Mouse (Mus musculus) kidney, adult 8-10 months (tissue): Measurements from ENCODE around the gene Ubox5.
A peak's percentile ranks its signal among the peaks of the same experiment; 100 is the strongest.
"Not testable (repeated sequence)": the region's sequence is repeated elsewhere in the genome, so short reads cannot be mapped to it uniquely, and the experiment has no call there.

Experiments used
- DNase-seq, 2 experiments: peaks; one replicate each; pipeline ENCODE4 v3.0.0; 2022

Gene Ubox5

DNA sequence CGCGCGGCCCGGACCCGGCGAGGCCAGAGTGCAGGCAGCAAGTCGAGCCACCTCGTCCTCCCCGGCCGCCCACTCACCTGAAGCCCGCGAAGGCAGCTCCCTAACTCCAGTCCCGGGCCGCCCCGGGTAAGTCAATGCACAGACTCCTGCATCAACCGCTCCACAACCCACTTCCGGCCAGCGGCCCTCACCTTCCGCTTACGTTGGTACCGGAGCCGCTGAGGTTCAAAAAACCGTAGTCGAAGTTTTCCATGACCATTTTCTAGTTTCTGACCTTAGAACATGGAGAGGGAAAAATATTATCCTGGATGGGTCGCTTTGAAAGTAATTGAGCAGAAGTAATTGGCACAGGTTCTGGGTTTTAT, at the start of gene Ubox5, which contains the start of gene Fastkd5:
Ubox5 (minus strand) TSS at position 200 of the 365 bp plus-strand sequence.
Fastkd5 (minus strand) TSS at position 189 of the 365 bp plus-strand sequence.
- DNase-seq: peak; percentile 85 to 94

DNA sequence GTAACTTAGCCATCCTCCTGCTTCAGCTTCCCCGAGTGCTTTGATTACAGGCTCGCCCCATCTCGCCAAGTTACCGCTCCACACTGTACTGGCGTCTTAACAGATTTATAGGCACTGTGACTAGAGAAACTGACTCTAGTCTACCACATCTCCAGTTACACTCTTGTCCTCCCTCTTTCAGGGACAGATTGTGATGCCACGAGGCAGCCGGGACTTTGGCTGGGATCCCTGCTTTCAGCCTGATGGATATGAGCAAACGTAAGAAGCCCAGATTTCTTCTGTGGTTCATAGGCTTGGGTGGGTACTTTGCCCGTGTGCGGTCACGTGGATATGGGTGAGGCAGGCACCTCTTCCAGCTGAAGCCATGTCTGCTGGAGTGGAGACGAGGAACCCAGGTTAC, 49.3 kb upstream of the Ubox5 start:
- DNase-seq: no peak

DNA sequence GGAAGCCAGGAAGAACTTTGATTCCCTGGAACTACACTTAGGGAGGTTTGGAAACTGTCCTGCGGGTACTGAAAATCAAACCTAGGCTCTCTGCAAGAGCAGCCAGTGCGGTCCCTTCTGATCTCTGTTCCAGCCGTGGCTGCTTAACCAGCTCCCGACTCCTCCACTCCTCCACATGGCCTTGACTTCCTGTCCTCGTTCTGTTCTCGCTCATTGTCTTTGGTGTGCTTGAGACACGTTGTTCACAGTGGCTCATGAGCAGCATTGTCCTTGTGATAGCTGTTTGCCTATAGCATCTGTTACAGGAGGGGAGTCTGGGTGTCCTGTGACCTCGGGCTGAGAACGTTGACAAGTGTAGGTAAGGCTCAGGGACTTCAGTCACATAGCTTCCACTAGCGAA, 47.4 kb upstream of the Ubox5 start:
- no peak for DNase-seq

DNA sequence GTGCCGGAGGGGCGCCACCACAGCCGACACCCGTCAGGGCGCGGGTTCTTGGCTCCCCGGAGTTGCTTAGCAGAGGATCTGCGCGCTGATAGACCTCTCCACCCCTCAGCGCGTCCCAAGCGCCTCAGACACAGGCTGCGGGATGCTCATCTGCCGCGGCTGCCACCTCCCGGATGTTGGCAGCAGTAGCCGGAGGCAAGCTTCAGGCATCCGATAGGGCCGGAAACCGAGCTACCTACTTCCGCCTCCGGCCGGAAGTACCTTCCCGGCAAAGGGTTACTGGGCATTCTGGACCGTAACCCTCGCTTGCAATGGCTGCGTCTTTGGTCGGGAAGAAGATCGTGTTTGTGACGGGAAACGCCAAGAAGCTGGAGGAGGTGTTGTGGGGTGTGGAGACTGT, 37.7 kb upstream of the Ubox5 start, which contains the start of gene Itpa:
Itpa (plus strand) TSS at position 52 of the 400 bp plus-strand sequence.
- DNase-seq: peak; percentile 85 to 87

DNA sequence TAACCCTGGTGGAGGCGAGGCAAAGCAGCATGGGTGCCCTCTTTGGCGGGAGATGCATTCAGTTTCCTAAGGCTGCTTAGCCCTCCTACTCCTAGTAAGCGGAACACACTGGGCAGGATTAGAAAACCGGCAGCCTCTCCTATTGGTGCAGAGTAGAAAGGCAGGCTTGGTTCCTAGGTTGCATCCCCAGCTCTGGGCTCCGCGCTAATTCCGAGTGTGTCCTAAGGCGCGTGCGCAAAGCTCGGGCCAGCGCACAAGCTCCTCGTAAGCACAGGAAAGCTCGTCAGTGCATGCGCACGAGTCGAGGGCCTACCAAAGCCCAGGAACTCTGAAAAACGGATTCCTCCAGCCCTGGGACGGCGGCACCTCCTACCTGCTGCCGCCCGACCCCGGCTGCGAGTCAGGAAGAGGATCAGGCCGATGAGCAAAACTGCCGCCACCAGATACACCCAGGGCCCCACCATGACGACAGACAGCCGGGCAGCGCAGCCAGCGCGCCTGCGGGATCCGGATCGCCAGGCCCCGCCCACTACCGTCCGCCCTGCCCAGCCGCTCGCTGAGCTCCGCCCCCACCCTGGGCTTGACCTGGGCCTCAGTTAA, 34.4 kb upstream of the Ubox5 start, which contains the start of gene Ddrgk1:
Ddrgk1 (minus strand) TSS at position 558 of the 600 bp plus-strand sequence.
- DNase-seq: peak; percentile 92

DNA sequence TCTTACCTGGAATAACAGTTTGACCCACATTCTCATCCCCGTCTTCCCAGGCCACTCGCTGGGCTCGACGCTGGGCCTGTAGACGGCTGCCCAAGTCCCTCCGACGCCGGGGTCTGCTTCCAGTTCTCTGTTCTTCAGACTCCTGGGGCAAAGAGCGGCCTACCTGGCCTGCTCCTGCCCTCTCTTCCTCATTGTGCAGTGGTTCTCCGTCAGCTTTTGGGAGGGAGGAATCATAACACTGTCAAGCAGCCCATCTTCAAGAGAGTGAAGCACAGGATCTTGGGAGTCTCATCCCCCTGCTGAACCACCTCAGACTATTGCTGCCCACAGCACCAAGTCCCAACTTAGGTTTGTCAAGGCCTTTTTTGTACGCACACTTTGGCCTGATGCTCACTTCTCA, 33.5 kb upstream of the Ubox5 start:
- DNase-seq: no peak

DNA sequence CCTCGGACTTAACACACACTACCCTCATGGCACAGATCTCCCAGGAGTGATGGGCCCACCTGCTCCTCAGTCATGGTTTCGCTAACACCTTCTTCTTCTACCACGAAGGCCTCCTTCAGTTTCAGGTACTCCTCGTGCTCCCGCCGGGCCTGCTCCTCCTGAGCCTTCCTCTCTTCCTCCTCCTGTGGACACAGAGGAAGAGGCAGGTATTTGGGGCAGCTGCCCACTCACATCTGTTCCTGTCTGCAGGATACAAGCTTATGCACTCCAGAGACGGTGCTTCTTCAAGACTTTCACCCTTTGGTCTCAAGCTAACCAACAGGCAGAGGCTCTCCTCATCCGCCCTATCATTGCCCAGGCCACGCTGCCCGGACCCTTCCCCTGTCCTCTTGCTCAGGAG, 28.7 kb upstream of the Ubox5 start:
- DNase-seq: no peak

DNA sequence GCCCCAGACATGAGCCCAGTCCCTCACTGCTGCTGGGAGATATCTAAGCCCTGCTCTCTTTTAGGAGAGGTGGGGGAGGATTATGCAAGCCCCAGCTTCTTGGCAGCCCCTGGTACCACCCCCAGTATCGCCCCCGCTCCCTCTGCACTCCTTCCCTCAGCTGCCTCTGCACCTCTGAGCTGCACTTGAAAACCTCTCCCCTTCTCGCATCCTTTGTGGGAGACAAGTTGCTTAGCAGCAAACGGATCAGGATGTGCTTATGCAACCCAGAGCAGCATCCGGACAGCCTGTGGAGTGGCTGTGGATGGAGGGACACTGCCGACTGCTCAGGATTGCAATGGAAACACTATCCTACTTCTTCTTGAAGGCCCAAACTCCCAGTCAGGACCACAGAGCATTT, 27.7 kb upstream of the Ubox5 start:
- DNase-seq: no peak

DNA sequence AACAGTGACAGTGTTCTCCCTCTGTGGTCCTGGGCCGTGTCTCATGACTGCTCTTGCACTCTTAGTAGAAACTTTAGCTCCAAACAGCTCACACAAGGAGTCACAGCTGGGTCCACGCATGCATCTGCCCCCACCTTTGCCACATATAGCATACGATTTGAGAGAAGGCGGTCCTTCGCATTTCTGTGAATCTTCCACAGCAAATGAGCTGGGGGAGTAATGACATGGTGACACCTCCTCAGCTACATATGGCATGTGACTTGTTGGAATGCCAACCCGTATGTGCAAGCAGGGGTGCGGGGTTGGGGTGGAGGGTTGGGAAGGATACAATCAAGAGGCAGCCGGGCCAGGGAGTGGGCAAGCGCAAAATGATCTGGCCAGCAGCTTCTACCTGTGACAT, 26.7 kb upstream of the Ubox5 start:
- DNase-seq: no peak

DNA sequence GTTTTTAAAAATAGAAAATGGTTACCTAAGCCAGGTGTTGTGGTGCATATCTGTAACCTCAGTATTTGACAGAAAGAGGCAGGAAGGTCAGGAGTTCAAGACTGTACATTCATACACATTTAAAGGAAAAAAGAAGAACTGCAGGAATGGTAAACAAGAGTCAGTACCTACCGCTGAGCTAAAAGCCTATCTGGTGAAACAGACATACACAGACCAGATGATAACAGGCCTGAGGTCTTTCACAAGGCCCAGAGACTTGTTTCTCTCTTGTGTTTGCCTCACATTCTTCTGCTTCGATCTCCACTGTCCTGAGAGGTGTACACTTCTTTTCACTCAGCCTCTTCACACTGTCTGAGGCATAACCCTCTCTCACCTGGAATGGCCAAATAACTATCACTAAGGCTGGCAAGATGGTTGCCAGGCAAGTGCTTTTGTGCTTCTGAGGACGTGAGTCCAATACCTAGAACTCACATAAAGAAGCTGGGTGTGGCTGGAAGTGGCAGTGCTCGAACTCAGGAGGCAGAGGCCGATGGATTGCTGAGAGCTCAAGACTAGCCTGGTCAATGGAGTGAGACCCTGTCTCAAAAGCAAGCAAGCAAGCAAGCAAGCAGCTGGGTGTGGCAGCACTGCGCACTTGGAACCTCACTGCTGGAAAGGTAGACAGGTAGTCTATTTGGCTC, 26.0 kb upstream of the Ubox5 start:
- no peak for DNase-seq

DNA sequence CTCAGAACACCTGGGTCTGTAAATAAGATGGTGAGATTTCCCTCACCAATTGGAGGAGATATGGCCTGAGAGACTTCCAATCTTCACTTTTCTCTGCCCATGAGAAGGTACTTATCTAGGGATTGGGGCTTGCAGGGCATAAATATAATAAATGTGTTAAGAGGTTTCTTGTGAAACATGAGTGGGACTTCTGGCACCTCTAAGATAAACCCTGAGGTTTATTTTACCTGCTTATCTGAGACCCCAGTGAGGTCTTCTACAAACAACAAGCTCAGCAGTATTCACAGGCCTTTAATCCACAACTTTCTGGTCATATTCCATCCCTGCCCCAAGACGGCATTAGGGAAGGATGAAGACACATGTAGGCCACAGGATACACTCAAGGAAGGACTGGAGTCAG, 23.9 kb upstream of the Ubox5 start:
- no peak for DNase-seq

DNA sequence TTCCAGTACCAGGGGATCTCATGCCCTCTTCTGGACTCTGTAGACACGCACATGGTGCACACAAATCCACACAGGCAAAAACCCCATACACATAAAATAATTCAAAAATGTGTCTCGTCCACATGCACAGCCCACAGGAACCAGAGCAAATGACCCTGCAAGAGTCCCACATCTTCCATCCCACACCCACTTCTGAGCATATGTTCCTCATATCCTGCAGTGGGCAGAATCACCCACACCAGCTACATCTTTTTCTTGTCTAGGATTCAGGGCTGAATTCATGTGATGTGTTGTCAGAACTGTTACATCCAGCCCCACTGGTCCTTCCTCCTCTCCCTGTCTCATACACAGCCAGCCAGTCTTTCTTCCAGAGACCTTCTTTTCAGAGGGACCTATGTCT, 23.5 kb upstream of the Ubox5 start:
- no peak for DNase-seq

DNA sequence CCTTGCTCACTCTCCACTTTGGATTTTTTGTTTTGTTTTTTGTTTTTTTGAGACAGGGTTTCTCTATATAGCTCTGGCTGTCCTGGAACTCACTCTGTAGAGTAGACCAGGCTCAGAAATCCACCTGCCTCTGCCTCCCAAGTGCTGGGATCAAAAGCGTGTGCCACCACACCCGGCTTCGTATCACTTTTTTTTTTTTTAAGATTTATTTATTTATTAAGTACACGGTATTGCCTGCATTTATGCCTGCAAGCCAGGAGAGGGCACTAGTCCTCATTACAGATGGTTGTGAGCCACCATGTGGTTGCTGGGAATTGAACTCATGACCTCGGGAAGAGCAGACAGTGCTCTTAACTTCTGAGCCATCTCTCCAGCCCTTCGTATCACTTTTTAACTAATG, 19.2 kb upstream of the Ubox5 start:
- DNase-seq: not testable (repeated sequence)

DNA sequence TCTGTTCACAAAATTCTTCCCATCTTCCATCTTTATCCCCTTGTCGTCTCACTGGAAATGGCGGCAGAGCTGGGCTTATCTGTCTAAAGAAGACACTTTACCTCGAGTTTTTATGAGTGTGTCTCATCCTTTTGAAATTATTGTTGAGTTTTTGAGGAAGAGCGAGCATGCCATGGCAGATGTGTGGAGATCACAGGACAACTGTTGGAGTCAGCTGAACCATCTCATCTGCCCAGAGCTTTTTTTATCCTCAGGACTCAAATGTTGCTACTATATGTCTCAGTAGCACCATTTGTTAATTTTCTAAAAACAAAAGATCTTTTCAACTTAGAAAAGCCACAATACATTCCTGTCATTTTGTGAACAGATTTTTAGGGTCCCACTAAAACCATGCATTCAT, 15.4 kb upstream of the Ubox5 start:
- no peak for DNase-seq

DNA sequence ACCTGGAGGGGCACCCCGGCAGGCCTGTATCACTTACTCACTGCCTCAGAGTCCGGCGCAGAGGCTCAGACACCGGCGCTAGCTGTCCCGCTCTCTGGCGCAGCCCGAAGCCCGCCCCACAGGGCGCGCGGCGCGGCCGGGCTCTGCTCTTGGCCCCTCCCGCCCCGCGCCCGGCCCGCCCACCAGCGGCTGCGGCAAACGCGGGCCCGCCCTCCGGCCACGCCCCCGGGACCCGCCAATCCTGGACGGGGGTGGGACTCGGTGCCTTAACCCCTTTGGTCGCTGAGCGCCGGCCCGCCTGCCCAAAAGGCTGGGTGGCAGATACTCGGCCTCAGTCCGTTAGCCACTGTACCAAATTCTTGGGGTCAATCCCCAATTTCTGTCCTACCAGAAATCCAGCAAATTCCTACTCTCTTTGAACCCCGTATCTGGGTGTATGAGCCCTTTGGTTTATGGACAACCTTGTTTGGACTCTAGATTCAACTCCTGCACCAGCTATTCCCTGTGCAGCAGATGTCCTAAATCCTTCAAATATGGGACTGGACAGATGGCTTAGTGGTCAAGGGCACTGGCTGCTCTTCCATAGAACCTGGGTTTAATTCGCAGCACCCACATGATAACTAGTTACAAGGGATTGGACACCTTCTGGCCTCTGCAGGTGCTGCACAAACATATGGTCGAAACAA, 13.0 kb upstream of the Ubox5 start, which contains the start of gene Lzts3:
Lzts3 (minus strand) TSS at position 120 of the 686 bp plus-strand sequence.
- peak; percentile 91 to 93 for DNase-seq

DNA sequence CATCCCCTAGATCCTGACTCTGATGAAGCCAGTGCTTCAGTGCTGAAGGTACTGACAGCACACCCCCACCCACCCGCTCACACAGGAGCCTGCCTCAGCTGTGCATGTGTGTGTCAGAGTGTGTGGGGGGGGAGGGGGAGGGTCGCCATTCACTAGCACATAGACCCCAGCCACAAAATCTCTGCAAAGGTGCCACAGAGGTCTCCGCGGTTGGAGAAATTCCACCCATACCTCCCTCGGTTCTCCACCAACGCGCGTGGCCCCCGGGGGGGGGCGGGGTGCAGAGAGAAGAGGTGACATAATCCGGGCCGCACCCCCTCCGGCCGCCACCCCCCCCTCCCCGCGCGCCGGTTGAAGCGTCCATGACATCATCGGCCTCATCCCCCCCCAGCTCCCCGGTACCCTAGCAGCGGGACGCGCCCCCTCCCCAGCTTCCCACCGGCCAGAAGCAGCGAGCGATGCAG, 12.4 kb upstream of the Ubox5 start:
- no peak for DNase-seq

DNA sequence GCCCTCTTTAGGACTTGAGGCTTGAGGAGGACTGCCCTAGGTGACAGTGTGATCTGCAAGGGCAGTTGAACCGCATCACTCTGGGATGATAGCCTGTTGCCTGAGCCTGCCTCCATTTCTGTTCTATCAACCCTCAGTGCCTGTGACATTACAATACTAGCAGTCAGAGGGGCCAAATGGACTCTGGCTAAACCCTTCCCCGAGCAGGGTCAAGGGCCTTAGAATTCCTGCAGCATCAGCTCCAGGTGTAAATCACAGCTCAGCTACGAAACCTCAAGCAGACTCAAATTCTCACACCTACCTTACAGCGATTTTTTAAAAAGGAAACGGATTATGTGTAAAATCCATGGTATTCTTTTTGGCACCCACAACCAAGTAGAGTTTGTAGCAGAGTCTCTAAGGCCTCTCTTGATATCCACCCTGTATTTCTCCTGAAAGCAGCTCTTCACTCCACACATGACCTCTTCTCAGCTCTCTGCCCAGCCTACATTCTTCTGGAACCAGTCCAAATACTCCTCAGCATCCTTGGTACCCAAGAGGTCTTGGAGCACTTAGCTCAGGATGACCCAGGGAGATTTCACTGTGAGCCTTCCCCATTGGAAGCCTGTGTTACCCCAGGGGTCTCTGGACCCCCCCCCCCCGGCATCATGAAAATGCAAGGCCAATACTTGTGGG, 11.7 kb upstream of the Ubox5 start:
- DNase-seq: peak in 1 of 2 experiments; percentile 41

DNA sequence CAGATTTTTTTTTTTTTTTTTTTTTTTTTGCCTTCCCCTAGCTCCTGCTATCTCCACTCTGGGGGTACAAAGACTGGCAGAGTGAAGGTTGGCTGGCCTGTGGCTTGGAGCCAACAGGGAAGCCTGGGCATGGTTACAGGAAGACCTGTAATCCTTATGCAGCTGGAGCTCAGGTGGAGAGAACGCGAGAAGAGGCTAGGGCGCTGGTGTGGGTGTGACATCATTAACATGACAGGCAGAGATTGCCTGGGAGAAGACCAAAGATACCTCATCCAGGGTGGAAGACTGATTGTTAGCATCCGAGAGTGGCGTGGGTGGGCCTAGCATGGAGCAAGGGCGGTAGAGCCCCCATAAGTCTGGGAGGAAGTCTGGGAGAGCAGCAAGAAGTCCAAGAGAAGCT, 9.4 kb upstream of the Ubox5 start:
- peak in 1 of 2 experiments; percentile 51 for DNase-seq

DNA sequence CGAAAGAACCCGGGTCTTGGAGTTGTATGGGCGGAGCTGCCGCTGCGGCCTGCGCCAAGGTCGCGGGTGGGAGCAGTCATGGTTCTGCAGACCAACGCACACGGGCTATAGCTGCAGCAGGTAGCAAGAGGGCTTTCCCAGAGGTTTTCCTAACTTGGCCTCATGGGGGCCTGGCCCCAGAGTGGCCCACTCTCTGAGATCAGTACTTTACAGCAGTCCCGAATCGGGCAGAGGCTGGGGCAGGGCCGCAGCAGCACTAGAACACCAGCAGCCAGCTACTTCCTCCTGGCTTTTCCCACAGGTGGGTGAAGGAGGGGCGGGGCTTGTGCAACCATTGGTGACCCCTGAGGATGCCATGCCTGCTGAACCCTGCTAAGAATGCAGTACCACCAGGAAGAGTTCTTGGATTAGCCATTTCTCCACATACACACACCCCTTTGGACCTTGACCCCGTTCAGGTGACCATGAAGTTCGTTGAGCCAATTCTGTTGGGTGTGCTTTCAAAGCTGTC, 8.3 kb upstream of the Ubox5 start:
- peak; percentile 95 to 97 for DNase-seq

DNA sequence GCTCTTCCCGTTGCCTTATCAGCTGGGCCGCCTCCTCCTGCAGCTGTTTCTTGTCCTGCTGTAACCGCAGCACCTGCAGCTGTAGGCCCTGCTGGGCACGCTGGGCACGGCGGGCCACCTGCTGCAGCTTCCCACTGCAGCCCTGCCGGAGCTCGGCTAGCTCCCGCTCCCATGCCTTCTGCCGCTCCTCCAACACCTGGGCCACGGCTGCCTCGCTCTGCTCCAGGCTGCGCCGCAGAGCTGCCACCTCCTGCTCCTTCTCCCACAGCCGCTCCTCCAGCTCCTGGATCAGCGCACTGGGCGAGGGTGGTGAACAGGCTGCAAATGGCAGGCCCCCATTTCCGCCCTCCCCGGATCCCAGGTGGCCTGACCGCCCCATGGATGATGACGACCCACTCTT, 6.0 kb upstream of the Ubox5 start:
- no peak for DNase-seq

DNA sequence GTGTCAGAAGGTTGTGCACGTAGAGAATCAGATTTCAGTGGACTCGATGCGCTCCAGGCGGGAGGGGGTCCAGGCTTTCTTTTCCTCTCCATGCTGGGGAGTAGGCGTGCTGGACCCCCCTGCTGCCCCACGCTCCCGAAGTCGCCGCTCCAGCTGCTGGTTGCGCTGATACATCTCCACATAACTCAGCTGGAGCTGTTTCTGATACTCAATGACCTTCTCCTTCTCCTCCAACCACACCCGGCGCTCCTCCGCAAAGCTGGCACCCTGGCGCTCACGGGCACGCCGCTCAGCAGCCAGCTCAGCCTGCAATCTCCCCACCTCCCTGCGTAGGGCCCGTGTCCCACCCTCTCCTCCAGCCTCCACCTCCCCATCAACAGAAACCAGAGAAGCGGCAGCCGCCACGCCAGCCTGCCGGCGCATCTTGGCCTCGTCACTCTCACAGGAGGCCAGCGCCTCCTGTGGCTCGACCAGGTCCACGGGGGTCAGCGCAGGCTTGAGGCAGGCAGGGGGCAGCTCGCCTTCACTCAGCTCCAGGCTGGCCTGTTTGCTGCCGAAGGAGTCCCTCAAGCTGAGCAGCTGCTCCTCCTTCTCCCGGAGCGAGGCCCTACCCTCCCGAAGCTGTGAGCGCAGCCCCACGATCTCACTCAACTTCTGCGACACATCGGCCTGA, 5.0 kb upstream of the Ubox5 start:
- DNase-seq: no peak

DNA sequence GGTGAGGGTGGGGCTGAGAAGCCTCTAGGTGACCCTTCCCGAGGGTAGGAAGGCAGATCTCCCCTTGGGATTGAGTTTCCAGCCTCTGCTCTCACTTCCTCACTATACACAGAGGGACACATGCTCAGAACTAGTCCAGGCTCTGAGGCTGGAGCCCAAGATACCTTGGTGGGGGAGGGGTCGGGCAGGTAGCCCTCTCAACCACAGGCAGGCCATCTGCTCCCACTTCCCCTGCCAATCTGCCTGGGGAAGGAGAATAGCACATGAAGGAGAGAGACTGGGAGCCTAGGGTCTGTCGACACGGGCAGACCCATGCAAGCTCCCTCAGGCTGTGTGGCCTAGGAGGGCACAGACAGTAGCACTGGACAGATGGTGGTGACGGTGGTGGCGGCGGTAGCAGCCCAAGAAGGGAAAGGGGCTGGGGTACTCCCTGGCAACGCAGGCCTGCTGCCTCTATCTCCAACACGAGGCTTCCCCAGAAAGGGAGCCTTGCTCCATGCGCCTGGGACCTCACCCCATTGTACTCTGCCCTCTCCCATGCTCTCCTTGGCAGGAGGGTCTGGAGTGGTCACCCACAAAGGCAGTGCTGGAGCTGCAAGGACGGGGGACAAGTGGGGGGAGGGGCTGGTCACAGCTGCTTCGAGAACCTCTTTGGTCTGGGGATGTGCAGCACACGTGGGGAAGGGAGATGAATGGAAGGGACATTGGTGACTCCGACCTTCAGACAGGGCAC, 4.3 kb upstream of the Ubox5 start:
- no peak for DNase-seq
